Mouse (Mus musculus) brain, embryonic 14.5 days (tissue): ENCODE data around the gene Jak2.

ENCODE experiments used
- CTCF ChIP-seq: fragments of 200-500 bp; IDR thresholded peaks from 2 replicates; pipeline ENCODE4 v1.5.1; 2012; ENCODE audit warnings: inconsistent platforms, mild to moderate bottlenecking, moderate library complexity, borderline replicate concordance; ENCODE audit not compliant: insufficient read depth, insufficient read length; ENCODE audit errors: extremely low read depth
- POLR2A ChIP-seq: fragments of 200-500 bp; IDR thresholded peaks from 2 replicates; pipeline ENCODE4 v1.6.1; 2012; ENCODE audit warnings: mild to moderate bottlenecking, inconsistent platforms, borderline replicate concordance; ENCODE audit not compliant: poor library complexity, insufficient read depth, insufficient read length, severe bottlenecking; ENCODE audit errors: extremely low read depth

GRCm38 (mm10) chr19:29350991-29351390 is 99.4 kb downstream of the Jak2 start:
- TF ChIP-seq CTCF = no peak
- no peak for TF ChIP-seq POLR2A
